Mouse (Mus musculus): ENCODE results near the gene Ptrh2. TPM values are rescaled to one million over a fixed set of nuclear protein-coding genes. Genes with fewer than 3 reads are reported as not detected.
A peak's percentile ranks its signal among the peaks of the same experiment; 100 is the strongest.

The Ptrh2 gene
- polyA plus RNA-seq, 1 experiment from 2014 or later: 41.8 TPM

DNA sequence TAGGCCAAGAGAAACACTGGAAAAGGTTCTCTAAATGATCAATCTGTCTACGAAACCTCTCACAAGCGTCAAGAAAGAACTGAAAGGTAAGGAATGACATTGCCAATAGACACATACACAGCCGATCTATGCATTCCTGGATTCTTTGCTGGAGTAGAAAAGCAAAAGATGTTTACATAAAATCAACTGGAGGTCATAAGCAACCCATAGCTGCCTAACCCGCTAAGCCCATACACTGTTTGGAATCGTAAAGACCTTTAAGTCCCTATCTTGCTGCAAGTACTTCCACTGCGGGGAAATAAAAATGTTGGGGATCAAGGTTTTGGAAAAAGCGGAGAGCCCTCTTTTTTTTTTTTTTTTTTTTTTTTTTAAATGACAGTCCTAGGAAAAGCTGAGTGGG lies 924 bp upstream of the Ptrh2 start:
- no peak overlapping the region for H3K27ac ChIP-seq (ENCODE audit: low read depth, low read length)
- ATAC-seq (ENCODE audit: low FRiP score): no peak
- peak; percentile 82 for DNase-seq (ENCODE audit: low spot score, missing footprints)
- 38% methylated on average over 7 of the region's 7 CpGs for WGBS
- peak overlapping the region; percentile 90 for H3K9ac ChIP-seq (ENCODE audit: low read length)
- no peaks in the 10 kb centered on the region for H3K9me3 ChIP-seq (ENCODE audit: control insufficient read depth, low read length)
- H3K4me3 ChIP-seq (ENCODE audit: low read depth, low read length): peak overlapping the region; percentile 90
- H3K27me3 ChIP-seq (ENCODE audit: control insufficient read depth, insufficient read depth, low read length): no peaks in the 10 kb centered on the region
- H3K36me3 ChIP-seq (ENCODE audit: control insufficient read depth, insufficient read depth, low read length): no peaks in the 10 kb centered on the region
- peak overlapping the region; percentile 79 for H3K4me2 ChIP-seq
- H3K4me1 ChIP-seq (ENCODE audit: control insufficient read depth, insufficient read depth, low read length): peaks cover 20% of the 10 kb centered on the region

DNA sequence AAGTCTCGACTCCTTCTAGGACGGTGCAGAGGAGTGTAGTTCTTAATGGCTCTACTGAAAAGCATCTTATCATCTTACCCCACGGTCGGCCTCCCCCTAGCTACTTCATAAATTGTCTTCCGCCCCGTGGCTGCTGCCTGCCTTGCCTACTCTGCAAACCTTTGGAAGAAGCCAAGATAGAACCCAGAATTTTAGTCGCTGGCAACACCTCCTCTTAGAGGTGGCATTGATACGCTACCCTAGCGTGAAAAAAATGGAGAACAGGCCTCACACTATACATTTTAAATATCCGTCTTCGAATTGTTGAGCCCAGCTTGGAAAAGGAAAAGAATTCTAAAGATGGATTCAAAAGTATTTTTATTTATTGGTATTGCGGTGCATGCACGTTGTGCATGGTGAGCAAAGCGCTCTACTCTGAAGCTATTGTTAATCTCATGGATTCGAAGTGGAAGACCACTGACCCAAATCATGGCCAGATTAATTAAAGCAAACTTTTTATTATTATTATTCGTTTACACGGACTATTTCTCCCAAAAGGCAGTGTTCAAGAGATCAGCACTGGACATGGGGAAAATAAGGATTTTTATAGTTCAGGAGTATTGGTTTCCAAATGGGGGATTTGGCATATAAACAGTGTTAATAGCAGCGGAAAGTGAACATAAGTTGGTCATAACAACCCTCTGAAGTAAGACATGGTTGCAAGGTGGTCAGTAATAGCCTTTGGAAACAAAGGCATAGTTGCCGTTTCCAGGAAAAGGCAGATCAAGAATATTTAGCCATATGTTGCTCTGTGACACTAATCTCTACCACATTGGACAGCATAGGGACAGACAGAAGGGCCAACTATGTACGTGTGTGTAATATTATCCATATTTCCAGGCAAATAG lies 584 bp downstream of the Ptrh2 start:
- 10% methylated on average over 20 of the region's 20 CpGs for WGBS
- Histone ChIP-seq H3K4me3 (ENCODE audit: low read depth, low read length) (peak overlapping the region; percentile 90), H3K4me2 (peak overlapping the region; percentile 79), H3K9me3 (ENCODE audit: control insufficient read depth, low read length) (no peaks in the 10 kb centered on the region), H3K27ac (ENCODE audit: low read depth, low read length) (peak overlapping the region; percentile 80), H3K4me1 (ENCODE audit: control insufficient read depth, insufficient read depth, low read length) (peaks cover 20% of the 10 kb centered on the region), H3K36me3 (ENCODE audit: control insufficient read depth, insufficient read depth, low read length) (no peaks in the 10 kb centered on the region; the same call in 1 of the 2 replicates), H3K9ac (ENCODE audit: low read length) (peak overlapping the region; percentile 90), H3K27me3 (ENCODE audit: control insufficient read depth, insufficient read depth, low read length) (no peaks in the 10 kb centered on the region)
- DNase-seq (ENCODE audit: low spot score, missing footprints) (no peak), ATAC-seq (ENCODE audit: low FRiP score) (no peak)

DNA sequence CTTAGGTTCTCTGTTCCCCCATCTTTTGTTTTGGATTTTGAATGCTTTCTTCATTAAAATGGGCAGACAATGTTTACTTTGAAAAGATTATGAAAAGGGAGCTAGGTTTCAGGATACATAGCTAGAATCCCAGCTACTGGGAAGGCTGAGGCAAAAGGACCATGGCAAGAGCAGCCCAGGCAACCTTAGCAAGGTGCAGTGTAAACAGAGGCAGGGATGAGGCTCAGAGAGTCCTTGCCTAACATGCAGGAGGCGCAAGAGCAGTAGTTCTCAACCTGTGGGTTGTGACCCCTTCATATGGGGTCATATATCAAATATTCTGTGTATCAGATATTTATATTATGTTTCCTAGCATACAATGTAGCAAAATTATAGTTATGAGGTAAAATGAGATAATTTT lies 1.6 kb downstream of the Ptrh2 start:
- Histone ChIP-seq H3K9ac (ENCODE audit: low read length) (peak overlapping the region; percentile 90; the same call in 1 of the 2 replicates), H3K4me1 (ENCODE audit: control insufficient read depth, insufficient read depth, low read length) (peaks cover 20% of the 10 kb centered on the region), H3K27me3 (ENCODE audit: control insufficient read depth, insufficient read depth, low read length) (no peaks in the 10 kb centered on the region), H3K27ac (ENCODE audit: low read depth, low read length) (no peak overlapping the region), H3K4me2 (peak overlapping the region; percentile 79), H3K9me3 (ENCODE audit: control insufficient read depth, low read length) (no peaks in the 10 kb centered on the region), H3K4me3 (ENCODE audit: low read depth, low read length) (peak overlapping the region; percentile 90), H3K36me3 (ENCODE audit: control insufficient read depth, insufficient read depth, low read length) (peaks cover 6% of the 10 kb centered on the region; the same call in 1 of the 2 replicates)
- no peak for DNase-seq (ENCODE audit: low spot score, missing footprints)
- 97% methylated on average over 1 of the region's 1 CpGs for WGBS
- no peak for ATAC-seq (ENCODE audit: low FRiP score)

DNA sequence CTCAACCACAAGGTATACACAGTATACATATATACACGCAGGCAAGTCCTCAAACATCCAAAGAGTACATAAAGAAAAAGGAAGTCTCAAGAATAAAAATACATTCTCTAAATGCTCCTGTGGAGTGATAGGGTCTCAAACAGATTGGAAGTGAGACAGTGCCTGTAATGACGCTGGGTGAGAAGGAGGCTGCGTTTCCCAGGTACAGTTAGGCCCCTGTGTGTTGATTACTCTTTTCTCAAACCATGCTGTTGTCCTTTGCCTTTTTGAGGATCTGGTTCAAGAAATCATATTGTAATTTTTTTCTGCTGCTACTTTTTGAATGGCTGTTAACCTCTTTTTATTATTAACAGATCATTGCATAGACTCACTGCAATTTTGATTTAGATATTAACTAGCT lies 6.6 kb downstream of the Ptrh2 start:
- Histone ChIP-seq H3K36me3 (ENCODE audit: control insufficient read depth, insufficient read depth, low read length) (peaks cover 10% of the 10 kb centered on the region), H3K27me3 (ENCODE audit: control insufficient read depth, insufficient read depth, low read length) (no peaks in the 10 kb centered on the region), H3K27ac (ENCODE audit: low read depth, low read length) (no peak overlapping the region), H3K4me3 (ENCODE audit: low read depth, low read length) (no peak overlapping the region), H3K9me3 (ENCODE audit: control insufficient read depth, low read length) (no peaks in the 10 kb centered on the region), H3K9ac (ENCODE audit: low read length) (no peak overlapping the region), H3K4me2 (no peak overlapping the region), H3K4me1 (ENCODE audit: control insufficient read depth, insufficient read depth, low read length) (peaks cover 2% of the 10 kb centered on the region)
- 97% methylated on average over 3 of the region's 3 CpGs for whole genome bisulfite sequencing
- DNase-seq (ENCODE audit: low spot score, missing footprints) (no peak), ATAC-seq (ENCODE audit: low FRiP score) (no peak)

DNA sequence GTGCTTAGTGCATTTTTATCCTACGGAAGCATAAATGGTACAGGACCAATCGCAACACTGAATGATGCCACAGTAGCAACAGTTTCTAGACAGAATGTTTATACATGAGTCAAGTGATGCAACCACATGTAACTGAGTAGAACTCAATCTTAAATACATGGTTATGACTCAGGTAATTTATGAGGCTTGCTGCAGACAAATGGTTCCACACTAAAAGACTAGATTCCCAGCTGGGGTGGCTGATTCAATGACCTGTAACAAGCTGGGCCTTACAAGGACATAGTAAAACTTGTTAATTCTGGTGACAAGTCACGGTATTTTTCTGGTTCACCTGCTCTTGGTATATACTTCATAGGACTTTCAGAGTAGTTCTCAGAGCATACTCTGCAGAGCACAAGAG lies 7.7 kb downstream of the Ptrh2 start:
- Histone ChIP-seq H3K36me3 (ENCODE audit: control insufficient read depth, insufficient read depth, low read length) (peaks cover 12% of the 10 kb centered on the region), H3K9me3 (ENCODE audit: control insufficient read depth, low read length) (no peaks in the 10 kb centered on the region), H3K27ac (ENCODE audit: low read depth, low read length) (no peak overlapping the region), H3K9ac (ENCODE audit: low read length) (no peak overlapping the region), H3K4me3 (ENCODE audit: low read depth, low read length) (no peak overlapping the region), H3K4me2 (no peak overlapping the region), H3K27me3 (ENCODE audit: control insufficient read depth, insufficient read depth, low read length) (no peaks in the 10 kb centered on the region), H3K4me1 (ENCODE audit: control insufficient read depth, insufficient read depth, low read length) (no peaks in the 10 kb centered on the region)
- DNase-seq (ENCODE audit: low spot score, missing footprints) (peak; percentile 68), ATAC-seq (ENCODE audit: low FRiP score) (no peak)
- 94% methylated on average over 3 of the region's 3 CpGs for WGBS

DNA sequence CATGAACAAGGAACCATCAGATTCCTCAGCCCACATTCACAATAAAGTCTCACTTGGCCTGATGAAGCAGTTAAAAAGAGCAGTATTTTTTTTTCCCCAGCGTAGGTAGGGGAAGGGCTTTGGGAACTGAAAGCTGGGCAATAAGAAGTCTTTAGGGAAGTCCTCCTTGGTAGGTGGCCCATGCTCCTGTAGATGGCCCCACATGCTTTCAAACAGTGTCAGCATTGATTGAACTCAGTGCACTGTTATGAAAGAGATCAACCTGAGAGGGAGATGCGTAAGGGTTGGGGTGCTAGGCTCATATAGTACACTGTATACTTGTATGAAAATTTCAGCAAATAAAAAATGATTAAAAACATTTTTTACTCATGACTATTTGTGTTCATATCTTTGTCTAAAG lies 8.2 kb downstream of the Ptrh2 start:
- Histone ChIP-seq H3K27ac (ENCODE audit: low read depth, low read length) (no peak overlapping the region), H3K4me3 (ENCODE audit: low read depth, low read length) (no peak overlapping the region), H3K4me1 (ENCODE audit: control insufficient read depth, insufficient read depth, low read length) (no peaks in the 10 kb centered on the region), H3K9ac (ENCODE audit: low read length) (no peak overlapping the region), H3K27me3 (ENCODE audit: control insufficient read depth, insufficient read depth, low read length) (no peaks in the 10 kb centered on the region), H3K9me3 (ENCODE audit: control insufficient read depth, low read length) (no peaks in the 10 kb centered on the region), H3K36me3 (ENCODE audit: control insufficient read depth, insufficient read depth, low read length) (peaks cover 12% of the 10 kb centered on the region), H3K4me2 (no peak overlapping the region)
- DNase-seq (ENCODE audit: low spot score, missing footprints) (peak; percentile 72), ATAC-seq (ENCODE audit: low FRiP score) (no peak)
- 94% methylated on average over 2 of the region's 2 CpGs for WGBS

DNA sequence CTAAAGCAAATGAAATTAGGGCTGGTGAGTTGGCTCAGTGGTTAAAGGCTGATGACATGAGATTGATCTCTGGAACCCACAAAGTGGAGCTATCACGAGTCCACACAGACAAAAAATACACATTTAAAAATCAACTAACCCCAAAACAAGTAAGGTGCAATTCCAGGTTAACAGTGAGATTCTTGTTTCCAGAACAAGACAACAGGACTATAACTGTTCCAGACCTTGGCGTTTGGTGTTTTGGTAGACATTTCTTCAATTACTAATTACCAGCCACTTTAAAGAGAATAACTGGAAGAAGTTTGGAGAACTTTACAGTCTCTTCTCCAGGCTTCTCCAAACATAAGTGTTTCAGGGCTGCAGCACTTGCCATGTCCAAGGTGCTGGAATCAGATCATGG lies 8.8 kb downstream of the Ptrh2 start:
- WGBS: 94% methylated on average over 2 of the region's 2 CpGs
- H3K27ac ChIP-seq (ENCODE audit: low read depth, low read length): no peak overlapping the region
- H3K9ac ChIP-seq (ENCODE audit: low read length): no peak overlapping the region
- H3K4me2 ChIP-seq: no peak overlapping the region
- DNase-seq (ENCODE audit: low spot score, missing footprints) (peak; percentile 51), ATAC-seq (ENCODE audit: low FRiP score) (no peak)
- no peaks in the 10 kb centered on the region for H3K4me1 ChIP-seq (ENCODE audit: control insufficient read depth, insufficient read depth, low read length)
- peaks cover 12% of the 10 kb centered on the region for H3K36me3 ChIP-seq (ENCODE audit: control insufficient read depth, insufficient read depth, low read length)
- no peaks in the 10 kb centered on the region for H3K27me3 ChIP-seq (ENCODE audit: control insufficient read depth, insufficient read depth, low read length)
- no peaks in the 10 kb centered on the region for H3K9me3 ChIP-seq (ENCODE audit: control insufficient read depth, low read length)
- H3K4me3 ChIP-seq (ENCODE audit: low read depth, low read length): no peak overlapping the region

DNA sequence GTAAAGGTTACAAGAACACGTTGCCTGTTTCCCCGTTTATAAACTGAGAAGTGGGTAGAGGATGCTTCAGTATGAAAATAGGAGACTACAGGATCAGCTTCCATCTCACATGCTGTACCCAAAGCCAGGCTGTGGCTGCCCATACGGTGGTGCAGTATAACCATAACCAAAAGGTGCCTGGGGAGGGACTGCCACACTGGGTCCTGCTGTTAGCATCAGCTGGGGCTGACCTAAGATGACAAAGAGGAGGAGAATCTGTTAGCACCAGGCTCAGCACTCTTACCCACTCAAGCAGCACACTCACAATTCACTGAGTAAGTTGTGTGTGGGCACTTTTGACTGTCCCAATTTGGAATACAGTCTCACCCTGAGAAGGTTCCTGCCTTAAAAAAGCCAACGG lies 11.7 kb downstream of the Ptrh2 start:
- Histone ChIP-seq H3K27ac (ENCODE audit: low read depth, low read length) (no peak overlapping the region), H3K4me1 (ENCODE audit: control insufficient read depth, insufficient read depth, low read length) (no peaks in the 10 kb centered on the region), H3K4me2 (no peak overlapping the region), H3K27me3 (ENCODE audit: control insufficient read depth, insufficient read depth, low read length) (no peaks in the 10 kb centered on the region), H3K9me3 (ENCODE audit: control insufficient read depth, low read length) (no peaks in the 10 kb centered on the region), H3K4me3 (ENCODE audit: low read depth, low read length) (no peak overlapping the region), H3K9ac (ENCODE audit: low read length) (no peak overlapping the region), H3K36me3 (ENCODE audit: control insufficient read depth, insufficient read depth, low read length) (peaks cover 9% of the 10 kb centered on the region)
- WGBS: 86% methylated on average over 4 of the region's 4 CpGs
- peak; percentile 62 for DNase-seq (ENCODE audit: low spot score, missing footprints)
- ATAC-seq (ENCODE audit: low FRiP score): no peak

DNA sequence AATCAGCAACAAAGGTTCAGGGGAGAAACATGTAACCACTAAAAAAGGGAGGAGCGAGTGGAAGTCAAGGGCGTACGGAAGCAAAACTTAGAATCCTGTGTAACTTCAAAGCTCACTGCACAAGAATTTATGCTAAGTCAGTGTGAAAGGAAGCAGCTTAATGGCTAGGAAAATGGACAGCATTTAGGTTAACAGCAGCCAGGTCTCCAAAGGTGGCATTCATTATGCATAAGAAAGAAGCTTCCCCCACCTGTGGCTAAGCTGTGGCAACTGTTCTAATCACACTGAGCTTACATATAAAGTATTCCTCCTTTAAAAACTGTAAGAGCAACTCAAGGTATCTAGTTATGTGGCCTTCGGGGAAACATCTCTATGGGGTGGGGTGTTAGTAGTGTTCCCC lies 17.4 kb downstream of the Ptrh2 start:
- no peak for ATAC-seq (ENCODE audit: low FRiP score)
- DNase-seq (ENCODE audit: low spot score, missing footprints): no peak
- H3K9me3 ChIP-seq (ENCODE audit: control insufficient read depth, low read length): no peaks in the 10 kb centered on the region
- H3K9ac ChIP-seq (ENCODE audit: low read length): no peak overlapping the region
- H3K36me3 ChIP-seq (ENCODE audit: control insufficient read depth, insufficient read depth, low read length): peaks cover 15% of the 10 kb centered on the region
- no peak overlapping the region for H3K4me2 ChIP-seq
- no peak overlapping the region for H3K4me3 ChIP-seq (ENCODE audit: low read depth, low read length)
- no peaks in the 10 kb centered on the region for H3K27me3 ChIP-seq (ENCODE audit: control insufficient read depth, insufficient read depth, low read length)
- WGBS: 91% methylated on average over 4 of the region's 4 CpGs
- H3K27ac ChIP-seq (ENCODE audit: low read depth, low read length): no peak overlapping the region
- H3K4me1 ChIP-seq (ENCODE audit: control insufficient read depth, insufficient read depth, low read length): no peaks in the 10 kb centered on the region
